Mouse (Mus musculus): ENCODE measurements around the gene Proser1.
A peak's percentile ranks its signal among the peaks of the same experiment; 100 is the strongest.

Gene Proser1

GRCm38 (mm10) chr3:53463046-53463764, at the start of gene Proser1, which contains the start of gene Nhlrc3:
Gene Proser1, plus strand, starts transcription at chr3:53463666.
Gene Nhlrc3, minus strand, starts transcription at chr3:53463332.
- peak; percentile 95 for DNase-seq

GRCm38 (mm10) chr3:53413959-53414358, 49.5 kb upstream of the Proser1 start:
- no peak for DNase-seq

GRCm38 (mm10) chr3:53416036-53416506, 47.4 kb upstream of the Proser1 start:
- peak; percentile 15 for DNase-seq

- DNase-seq: no peak
Observed at GRCm38 (mm10) chr3:53417701-53418100, 45.8 kb upstream of the Proser1 start.

GRCm38 (mm10) chr3:53421656-53422055, 41.8 kb upstream of the Proser1 start:
- no peak for DNase-seq

GRCm38 (mm10) chr3:53422691-53423090, 40.8 kb upstream of the Proser1 start:
- DNase-seq: no peak

GRCm38 (mm10) chr3:53423576-53423975, 39.9 kb upstream of the Proser1 start:
- no peak for DNase-seq

- no peak for DNase-seq
Observed at GRCm38 (mm10) chr3:53434610-53435009, 28.9 kb upstream of the Proser1 start.

GRCm38 (mm10) chr3:53436550-53436949, 26.9 kb upstream of the Proser1 start:
- DNase-seq: no peak

- no peak for DNase-seq
Observed at GRCm38 (mm10) chr3:53445540-53445939, 17.9 kb upstream of the Proser1 start.

GRCm38 (mm10) chr3:53446801-53447200, 16.7 kb upstream of the Proser1 start:
- DNase-seq: no peak

- peak; percentile 78 for DNase-seq
Observed at GRCm38 (mm10) chr3:53448208-53448607, 15.3 kb upstream of the Proser1 start.

GRCm38 (mm10) chr3:53450666-53451065, 12.8 kb upstream of the Proser1 start:
- DNase-seq: no peak

- no peak for DNase-seq
Observed at GRCm38 (mm10) chr3:53452351-53452750, 11.1 kb upstream of the Proser1 start.

GRCm38 (mm10) chr3:53453346-53453745, 10.1 kb upstream of the Proser1 start:
- DNase-seq: no peak

GRCm38 (mm10) chr3:53454005-53454404, 9.5 kb upstream of the Proser1 start:
- DNase-seq: no peak

GRCm38 (mm10) chr3:53454561-53454960, 8.9 kb upstream of the Proser1 start:
- no peak for DNase-seq

GRCm38 (mm10) chr3:53454984-53455383, 8.5 kb upstream of the Proser1 start:
- no peak for DNase-seq

GRCm38 (mm10) chr3:53457750-53458149, 5.7 kb upstream of the Proser1 start:
- no peak for DNase-seq

GRCm38 (mm10) chr3:53460106-53460505, 3.4 kb upstream of the Proser1 start:
- no peak for DNase-seq

- peak; percentile 20 for DNase-seq
Observed at GRCm38 (mm10) chr3:53462701-53463045, 793 bp upstream of the Proser1 start.

- DNase-seq: no peak
Observed at GRCm38 (mm10) chr3:53463765-53464114, 274 bp downstream of the Proser1 start.

- no peak for DNase-seq
Observed at GRCm38 (mm10) chr3:53464146-53464698, 756 bp downstream of the Proser1 start.

GRCm38 (mm10) chr3:53465330-53465729, 1.9 kb downstream of the Proser1 start:
- no peak for DNase-seq

- DNase-seq: no peak
Observed at GRCm38 (mm10) chr3:53466481-53466880, 3.0 kb downstream of the Proser1 start.

All from right cerebral cortex, adult 18-20 months (tissue).